Mouse (Mus musculus) kidney, adult 8-10 months (tissue): ENCODE measurements around the gene Tmtc2.

ENCODE experiments used
- DNase-seq, 2 experiments: peaks; one replicate each; pipeline ENCODE4 v3.0.0; 2022

Tmtc2 gene

DNA sequence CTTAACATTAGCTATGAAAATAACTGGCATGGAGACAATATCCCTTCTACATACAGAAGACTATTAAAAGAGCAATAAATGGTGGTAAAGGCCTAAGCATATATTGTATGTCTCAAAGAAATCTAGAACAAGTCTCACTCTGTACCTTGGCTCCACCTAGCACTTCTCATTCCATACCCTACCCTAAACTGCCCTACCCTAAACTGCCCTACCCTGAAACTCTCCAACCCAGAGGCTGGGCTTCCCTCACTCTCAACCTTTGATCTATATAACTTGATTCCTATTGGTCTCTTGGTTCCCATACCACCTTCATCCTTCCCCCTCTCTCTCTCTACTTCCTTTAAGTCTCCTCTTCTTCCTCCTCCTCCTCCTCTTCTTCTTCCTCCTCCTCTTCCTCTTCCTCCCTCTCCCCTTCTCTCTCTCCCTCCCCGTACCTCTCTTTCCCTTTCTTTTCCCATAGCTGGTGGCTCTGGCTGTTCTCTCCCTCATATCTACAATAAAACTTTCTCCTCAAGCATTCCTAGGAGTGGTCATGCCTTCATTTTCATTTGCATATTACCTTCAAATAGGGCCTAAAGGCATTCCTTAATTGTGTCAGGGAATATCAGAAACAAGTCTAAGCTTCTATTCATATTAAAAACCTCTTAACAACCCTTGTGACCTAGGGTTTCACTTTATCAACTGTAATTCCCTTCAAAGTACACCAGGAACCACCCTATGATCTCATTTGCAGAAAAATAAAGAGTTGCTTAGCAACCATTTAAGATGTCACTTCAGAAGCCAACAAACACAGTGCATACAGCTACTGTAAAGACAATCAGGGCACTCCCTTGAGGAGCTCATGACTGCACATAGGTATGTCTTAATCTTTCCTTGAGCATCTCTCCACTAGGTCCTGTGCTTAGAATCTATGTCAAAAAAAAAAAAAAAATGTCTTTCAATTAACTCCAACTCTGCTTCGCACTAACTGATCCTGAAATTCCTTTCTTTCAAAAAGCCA lies 29.9 kb downstream of the Tmtc2 start:
- DNase-seq: no peak

DNA sequence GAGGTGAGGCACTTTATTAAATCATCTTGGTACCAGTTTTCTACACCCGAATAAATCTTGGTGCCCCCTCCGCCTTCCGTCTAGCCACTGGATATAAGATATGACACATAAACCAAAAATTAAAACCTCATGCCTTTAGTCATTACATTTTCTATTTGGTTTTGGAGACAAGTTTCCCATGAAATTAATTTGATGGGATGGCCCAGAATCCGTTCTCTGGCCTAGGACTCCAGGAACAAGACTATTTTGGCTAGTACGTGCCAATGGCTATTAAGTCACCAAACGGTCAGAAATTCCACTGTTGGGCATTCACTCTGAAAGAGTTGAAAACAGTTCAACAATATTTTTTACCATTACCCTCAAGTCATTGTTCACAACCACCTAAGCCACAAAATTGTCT lies 32.2 kb downstream of the Tmtc2 start:
- DNase-seq: no peak

DNA sequence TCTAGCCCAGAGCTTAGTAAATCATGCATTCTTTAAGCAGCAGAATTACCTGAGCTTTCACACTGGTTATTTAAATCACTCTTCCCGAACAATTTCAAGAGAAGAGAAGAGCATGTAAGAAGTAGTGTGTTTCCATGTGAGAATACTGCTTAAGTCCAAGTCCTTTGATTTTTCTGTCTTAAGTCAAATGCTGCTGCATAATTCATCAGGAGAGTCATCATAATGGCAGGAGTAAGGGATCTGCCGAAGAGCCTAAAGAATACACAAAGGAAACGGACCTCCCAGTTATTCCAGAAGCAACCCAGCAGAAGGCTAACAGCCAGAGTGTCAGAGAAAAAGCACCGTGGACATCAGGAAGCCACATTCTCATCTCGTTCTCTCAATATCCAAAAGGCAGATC lies 34.6 kb downstream of the Tmtc2 start:
- DNase-seq: no peak

DNA sequence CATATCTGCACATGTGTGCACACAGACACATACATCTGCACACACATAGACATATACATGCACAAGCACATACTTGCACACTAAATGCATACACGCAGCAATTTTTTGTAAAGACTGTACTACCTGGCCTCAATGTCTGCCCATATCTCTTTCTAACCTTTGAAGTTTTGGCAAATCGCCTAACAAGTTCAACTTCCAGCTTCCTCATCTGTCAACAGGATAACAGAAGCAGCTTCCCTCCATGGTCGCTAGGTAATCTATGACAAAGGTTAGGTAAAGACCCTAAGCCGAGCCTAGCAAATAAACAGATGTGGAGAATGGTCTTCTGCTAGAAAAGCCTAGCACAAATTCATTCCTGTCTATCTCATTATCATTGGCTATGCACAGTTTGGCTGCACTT lies 37.3 kb downstream of the Tmtc2 start:
- no peak for DNase-seq

DNA sequence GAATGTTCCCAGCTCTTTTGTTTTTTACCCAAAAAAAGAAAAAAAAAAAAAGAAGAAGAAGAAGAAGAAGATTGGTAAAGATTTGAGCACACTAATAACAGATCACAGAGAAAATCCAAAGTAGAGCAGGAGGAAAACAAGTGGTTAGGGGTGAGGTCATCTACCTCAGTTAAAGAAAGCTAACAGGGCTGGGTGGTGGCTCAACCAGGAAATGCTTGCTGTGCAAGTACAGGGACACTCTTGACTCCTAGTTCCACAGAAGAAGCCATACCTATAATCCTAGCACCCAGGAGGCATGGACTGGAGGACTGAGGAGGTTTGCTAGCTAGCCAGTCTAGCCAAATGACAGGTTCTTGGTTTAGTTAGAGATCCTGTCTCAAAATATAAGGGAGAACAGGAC lies 38.4 kb downstream of the Tmtc2 start:
- DNase-seq: no peak

DNA sequence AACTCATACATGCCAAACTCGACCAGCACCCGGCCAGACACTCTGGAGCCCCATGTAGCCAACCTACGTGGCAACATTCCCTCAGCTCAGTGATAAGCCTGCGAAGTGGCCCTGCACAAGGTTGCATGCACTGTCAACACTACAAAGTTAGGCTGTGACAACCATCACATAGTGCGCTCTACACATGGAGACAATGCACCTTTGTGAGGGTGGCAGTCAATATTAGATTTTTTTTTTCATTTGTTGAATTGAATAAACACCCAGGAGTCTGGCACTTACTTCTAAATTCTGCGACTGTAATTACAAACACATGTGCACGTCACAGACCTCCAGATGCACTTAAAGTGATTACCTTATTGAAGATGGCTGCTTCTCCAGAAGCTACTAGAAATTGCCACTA lies 41.5 kb downstream of the Tmtc2 start:
- no peak for DNase-seq

DNA sequence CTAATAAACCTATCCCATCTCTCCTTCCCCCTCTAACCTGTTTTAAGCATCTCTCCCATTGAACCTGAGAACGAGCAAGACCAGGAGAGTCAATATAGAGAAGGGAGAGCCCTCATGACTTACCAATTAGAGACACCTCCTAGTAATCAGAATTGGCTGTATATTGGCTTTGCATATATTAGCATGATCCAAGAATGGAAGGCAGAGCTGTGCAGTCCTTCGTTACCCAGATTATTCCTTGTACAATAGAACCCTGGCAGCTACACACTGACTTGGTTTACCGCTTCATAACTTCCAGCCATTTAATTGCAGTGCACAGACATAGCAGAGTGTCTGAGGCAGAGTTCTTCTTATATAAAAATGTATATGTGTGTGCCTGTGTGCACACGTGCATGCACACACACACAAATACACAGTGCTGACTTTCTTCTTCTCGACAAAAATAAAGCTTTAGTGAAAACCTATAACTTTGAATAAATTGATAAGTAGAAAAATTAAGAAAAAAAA lies 42.2 kb downstream of the Tmtc2 start:
- no peak for DNase-seq

DNA sequence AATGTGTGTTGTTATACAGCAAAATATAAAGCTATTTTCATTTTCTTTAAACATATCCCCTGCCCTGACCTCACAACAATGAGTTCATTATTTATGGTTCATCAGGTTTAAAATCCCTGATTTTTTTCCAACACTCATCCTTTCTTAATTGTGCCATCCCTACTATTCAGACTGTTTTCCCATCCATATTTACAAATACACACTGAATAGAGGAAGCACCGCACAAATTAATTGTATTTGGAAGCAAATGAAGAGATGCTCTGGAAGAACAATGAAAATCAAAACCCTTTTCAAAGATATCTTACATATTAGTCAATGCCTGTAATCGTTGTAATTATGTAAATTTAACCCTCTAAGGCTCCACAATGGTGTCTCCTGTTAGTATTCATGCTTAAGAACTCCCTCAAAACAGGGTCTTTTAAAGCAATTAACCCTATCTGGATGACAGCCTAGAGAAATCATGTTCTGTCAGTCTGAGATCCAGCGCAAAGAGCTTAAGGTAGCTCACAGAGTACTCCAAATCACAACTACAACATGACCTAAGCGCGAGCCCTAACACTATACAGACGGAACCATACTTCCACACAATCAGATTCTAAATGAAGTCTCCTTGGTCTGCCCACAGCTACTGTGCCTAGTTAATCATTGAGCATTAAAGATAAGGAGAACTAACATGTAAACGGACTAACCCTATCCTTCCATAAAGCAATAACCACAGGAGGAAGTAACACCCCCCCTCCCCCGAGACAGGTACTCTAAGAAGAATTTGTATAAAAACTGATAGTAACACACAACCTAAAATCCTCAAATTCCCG lies 43.0 kb downstream of the Tmtc2 start:
- no peak for DNase-seq

DNA sequence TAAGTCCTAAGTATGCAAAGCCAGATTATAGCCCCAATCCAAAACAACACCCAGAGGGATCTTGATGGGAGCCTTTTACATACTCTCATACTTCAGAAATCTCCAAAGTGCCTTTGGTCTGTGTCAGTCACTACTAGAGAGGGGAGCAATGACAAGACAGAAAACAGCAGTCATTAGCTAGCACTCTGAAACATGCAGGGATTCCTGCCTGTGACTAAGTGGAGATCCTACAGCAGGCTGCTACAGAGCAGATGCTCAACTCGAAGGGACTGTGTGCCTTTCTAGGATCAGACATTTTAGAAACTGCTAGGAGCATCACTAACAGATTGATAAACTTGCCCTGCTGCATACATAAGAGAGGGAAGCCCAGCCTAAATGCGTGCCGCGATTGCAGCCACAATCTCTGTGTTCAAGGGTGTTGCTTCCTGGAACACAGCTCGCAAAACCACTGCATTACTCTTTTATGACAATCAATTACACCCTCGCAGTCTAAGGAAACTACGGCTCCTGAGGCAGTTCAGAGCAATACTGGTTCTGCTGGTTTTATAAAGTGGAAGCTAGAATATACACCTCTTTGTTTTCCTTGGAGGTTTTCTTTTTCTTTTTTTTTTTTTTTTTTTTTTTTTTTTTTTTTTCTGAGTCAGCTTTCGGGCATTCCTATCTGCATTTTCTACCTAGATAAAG lies 50.7 kb downstream of the Tmtc2 start:
- no peak for DNase-seq

DNA sequence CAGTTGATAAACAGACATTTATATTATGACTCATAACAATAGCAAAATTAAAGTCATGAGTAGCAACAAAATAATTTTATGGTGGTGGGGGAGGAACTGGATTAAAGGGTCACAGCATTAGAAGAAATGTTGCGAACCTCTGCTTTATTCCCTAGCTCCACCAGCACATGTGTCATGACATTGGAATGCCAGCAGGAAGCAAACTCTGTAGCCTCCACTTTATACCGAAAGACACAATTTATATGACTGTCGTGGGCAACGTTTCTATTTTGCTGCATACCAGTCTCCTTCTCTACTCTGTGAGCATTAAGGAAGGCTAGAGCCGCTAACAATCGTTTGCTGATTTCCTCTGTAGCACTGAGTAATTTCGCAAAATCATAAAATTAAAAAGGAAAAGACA lies 51.8 kb downstream of the Tmtc2 start:
- DNase-seq: no peak

DNA sequence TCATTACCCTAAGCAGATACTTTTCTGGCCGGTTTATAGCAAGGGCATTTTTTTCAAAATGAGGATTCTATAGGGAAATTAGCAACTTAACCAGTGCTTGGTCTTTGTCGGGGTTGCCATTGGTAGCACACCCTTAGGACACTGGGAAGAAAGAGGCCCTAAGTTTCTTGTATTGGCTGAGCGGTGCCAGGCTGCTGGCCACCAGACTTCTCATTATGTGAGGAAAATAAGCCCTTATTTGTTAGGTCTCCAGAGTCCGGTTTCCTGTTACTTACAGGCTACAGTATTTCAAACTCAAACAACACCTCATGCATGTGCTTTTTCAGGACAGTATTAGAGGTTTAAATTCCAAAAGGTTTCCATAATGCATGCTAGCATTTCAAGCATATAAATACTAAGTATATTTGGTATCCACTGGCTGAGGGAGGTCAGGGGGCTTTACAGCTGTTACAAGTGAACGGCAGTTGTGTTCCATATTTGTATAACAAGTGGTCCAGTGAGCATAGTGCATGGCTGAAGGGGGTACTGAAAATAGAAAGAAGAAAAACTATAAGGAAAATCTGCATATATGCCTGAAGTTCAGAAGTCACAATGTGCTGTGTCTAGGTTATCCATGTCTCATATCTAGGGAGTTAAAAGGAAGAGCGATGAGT lies 55.0 kb downstream of the Tmtc2 start:
- DNase-seq: no peak

DNA sequence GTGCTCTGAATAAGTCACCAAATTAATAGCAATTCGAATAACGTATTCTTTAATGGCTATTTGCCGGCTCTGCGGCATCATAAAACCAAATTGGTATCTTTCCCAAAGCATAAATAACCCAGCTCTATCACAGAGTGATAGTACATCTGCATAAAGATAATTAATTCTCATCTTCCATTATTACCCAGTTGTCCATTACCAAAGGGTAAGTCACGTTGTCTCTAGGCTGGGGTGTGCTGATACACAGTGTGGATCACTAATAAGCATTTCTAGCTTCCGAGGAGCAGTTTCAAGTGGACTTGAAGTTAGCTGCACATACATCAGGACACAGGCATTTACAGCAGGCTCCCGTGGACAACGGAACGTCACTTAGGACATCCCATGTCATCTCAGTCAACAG lies 56.1 kb downstream of the Tmtc2 start:
- no peak for DNase-seq

DNA sequence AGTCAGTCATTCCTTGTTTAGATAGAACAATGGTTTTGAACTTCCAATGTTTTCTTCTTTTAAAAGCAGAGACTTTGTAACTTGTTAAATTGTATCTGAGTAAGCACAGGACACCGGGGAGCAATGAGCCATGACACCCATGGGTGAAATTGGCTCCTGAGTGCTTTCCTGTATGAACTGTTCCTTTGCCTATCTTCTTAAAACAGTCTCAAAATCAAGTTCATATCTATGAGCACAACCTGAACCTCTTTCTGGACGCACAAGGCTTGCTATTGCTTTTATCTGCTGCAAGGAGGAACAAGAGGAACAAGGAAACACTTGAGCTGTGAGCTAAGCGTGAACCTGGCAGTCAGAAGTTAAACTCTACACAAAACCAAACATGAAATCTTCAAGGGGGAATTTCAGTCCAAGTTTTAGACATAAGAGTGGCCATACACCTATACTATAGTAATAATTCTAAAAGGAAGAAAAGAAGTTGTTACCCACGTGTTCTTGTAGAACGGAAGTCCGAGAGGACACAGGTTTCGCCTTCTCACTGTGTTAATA lies 60.4 kb downstream of the Tmtc2 start:
- DNase-seq: no peak

DNA sequence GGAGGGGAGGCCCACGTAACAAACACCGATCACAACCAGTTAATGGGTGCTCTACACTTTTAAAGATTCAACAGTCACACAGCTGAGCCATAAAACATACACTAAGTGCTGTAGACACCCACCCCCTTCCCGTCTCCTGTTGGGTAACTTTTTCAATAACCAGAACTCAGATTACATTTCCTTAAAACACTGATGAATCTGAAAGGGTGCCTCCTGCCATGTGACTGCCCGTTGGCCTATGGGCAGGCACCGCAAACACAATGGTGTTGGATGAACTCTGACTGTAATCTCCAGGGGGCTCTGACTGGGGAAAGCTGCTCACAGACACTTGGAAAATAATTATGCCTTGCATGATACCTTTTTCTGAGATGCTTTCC lies 64.4 kb downstream of the Tmtc2 start:
- no peak for DNase-seq

DNA sequence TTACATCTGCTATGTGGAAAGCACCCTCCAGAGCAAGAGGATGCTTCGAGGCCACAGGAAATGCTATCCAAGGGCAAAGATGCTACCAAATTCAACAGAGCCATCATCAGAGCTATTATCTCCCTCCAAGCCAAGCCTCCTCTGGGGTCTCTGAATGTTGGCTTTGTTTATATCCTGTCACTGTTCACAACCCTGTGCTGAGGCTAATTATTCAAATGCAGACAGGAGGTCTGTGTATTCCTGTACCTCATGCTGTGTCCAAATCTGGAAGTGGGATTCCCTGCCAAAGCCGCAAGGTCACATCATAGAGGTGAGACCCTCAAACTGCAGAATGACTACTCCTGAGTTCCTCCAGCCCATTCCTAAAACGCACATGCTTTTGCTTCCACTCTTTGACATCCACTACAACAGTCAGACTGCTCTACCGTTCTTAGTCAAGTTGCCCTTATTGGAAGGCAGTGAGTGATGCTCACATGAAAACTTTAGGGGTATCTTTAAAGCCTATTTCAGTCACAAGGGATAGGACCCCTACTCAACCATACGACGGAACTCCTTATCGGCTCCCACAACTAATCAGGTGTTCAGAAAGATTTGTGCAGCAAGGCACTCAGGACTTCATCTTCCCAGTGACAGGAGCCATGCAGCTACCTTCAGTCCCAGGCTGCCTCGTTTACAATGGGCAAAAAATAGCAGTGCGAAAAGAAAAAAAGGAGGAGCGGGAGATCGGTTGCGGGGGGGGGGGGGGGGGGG lies 64.9 kb downstream of the Tmtc2 start:
- no peak for DNase-seq

DNA sequence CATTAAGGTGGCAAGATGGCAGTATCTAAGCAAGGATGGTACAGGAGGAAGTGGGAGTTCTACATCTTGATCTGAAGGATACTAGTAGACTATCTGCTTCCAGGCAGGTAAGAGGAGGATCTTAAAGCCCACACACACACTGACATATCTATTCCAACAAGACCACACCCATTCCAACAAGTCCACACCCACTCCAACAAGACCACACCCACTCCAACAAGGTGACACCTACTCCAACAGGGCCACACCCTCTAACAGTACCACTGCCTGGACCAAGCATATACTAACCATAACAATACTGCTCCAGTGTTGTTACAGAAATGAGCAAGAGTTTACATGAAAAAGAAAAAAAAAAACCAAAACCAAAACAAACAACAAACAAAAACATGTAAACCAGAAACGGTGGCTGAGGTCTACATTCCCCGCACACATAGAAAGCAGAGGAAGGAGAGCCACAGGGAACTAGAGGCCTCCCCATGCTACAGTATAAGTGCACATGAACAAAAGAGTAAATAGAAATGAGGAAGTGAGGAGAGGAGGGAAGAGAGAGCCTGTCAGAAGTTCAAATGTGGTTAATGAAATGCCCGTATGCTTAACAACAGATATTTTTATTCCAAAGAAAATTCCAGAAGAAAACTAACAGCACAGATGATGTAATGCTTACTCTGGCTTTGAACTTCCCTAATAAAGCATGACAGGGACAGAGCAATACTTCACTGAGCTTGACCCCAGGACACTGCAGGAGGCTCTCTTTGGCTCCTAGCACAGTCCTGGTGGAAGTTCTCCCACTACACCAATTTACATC lies 66.1 kb downstream of the Tmtc2 start:
- DNase-seq: no peak

DNA sequence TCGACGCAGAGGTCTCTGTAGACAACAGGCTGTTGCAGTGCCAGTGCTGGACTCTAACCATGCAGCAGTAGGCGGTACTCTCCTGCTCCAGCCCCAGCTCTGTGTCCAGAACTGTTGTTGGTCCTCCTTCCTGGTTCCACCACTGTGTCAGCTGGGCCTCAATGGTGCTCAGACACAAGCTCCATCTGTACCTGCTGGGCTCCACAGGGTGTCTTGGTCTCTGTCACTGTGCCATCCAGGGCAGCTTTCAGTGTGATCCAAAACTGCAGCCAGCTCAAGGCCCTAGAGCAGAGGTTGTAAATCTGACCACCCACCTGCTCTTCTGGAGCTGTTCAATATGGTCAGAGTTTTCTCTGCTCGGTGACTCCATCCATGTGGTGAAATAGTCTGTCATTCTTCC lies 68.2 kb downstream of the Tmtc2 start:
- no peak for DNase-seq

DNA sequence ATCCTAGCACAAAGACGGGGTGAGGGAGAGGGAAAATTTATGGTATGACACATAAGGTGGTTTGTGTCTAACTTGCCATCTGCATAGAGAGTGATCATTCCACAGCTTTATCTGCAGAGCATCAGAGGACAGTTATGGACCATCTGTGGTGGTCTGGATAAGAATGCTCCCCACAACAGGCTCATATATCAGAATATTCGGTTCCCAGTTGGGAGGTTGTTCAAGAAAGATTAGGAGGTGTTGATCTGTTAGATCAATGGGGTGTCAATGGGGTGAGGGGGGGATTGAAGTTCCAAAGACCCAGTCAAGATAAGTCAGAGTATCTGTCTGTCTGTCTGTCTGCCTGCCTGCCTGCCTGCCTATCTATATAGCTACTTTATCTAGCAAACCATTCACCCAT lies 69.8 kb downstream of the Tmtc2 start:
- DNase-seq: no peak

DNA sequence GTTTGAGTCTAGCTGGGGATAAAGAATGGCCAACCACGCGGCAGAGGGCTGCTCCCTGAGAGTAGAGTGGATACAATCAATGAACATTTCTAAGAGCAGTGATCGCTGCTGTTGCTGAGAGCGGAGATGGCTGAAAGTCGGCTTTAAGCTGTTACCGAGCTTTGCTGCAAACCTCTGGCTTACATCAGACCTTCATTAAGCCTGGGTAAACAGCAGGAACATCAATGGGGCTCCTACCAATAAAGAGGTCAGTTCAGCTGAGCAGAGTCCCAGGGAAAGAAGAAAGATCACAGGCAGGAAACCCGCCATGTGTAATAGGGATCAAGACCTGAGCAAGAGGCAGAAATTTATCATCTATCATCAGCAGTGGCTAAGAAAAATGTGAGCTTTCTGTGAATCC lies 72.5 kb downstream of the Tmtc2 start:
- no peak for DNase-seq

DNA sequence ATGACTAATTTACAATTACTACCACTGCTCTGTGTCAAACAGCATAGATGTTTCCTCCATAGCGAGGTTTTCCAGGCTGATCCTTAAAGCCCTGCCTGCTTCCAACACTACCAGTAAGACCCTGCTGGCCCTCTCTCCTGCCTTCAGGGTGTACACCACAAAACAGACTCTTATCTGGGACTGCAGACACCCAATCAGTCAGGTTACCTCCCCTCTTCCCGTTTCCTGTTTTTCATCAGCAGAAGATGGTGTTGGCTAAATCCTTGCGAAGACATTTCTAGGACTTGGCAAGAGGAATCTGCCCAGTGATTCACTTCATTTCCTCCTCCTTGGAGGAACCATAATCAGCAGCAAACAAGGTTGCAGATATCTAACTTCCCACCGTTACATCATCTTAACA lies 73.8 kb downstream of the Tmtc2 start:
- peak; percentile 5 to 41 for DNase-seq

DNA sequence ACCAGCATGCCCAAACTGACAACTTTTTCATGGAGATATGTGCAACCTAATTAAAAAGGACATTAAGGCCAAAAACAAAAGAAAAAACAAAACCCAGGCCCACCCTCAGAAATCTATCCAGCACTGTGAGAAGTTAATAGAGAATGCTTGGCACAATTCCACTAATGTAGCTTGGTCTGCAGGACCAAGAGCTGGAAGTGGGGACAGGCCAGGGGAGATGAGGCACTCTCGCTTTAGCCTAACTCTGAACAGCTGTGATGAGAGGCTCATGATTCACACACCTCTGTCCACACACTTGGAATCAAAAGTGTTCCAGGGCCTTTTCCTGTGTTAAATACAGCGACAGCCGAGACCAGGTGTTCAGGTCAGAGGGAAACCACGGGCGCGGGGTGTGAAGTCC lies 79.0 kb downstream of the Tmtc2 start:
- DNase-seq: no peak
